ENCODE assay signal across 24 mouse cellular contexts in genomic region chr11:43698621-43699020, GRCm38 (mm10). TPM values are rescaled to one million over a fixed set of nuclear protein-coding genes. Genes with fewer than 3 reads are reported as not detected.
DNase-seq lines count a peak whose midpoint lies in the region; ATAC-seq and TF ChIP-seq lines count a peak whose summit lies in the region.
"Had no signal": no experiment of that assay in that cellular context is flagged by ENCODE, and none has a peak within 500 bp of the region (broad histone marks: within the 10 kb centered on the region; RNA-seq: fewer than 3 reads in every experiment).

No protein-coding gene starts in this region.

- no peak for TF ChIP-seq CTCF in lung, adult 2 months (IDR thresholded peaks at IDR 0.05; ENCODE audit: insufficient read depth, low read length)

- H3K9ac ChIP-seq in intestine, embryonic 16.5 days (ENCODE audit: low read depth, low read length): no peak overlapping the region
- H3K9ac ChIP-seq: embryonic facial prominence, embryonic 13.5 days; forebrain, embryonic 13.5 days; heart, embryonic 12.5 days; liver, postnatal 0 days; midbrain, embryonic 15.5 days; neural tube, embryonic 12.5 days had no signal

- peaks cover 7% of the 10 kb centered on the region; the same call in 1 of the 2 replicates for H3K36me3 ChIP-seq in intestine, embryonic 16.5 days (ENCODE audit: control insufficient read depth, insufficient read depth, low read length)

- H3K27me3 ChIP-seq in intestine, embryonic 16.5 days (replicated peaks; ENCODE audit: control insufficient read depth, insufficient read depth, low read length): no peaks in the 10 kb centered on the region
- H3K27me3 ChIP-seq: embryonic facial prominence, embryonic 13.5 days; forebrain, embryonic 13.5 days; heart, embryonic 12.5 days; midbrain, embryonic 15.5 days; neural tube, embryonic 12.5 days had no signal

- H3K9me3 ChIP-seq in intestine, embryonic 16.5 days (ENCODE audit: control insufficient read depth, low read length): no peaks in the 10 kb centered on the region
- H3K9me3 ChIP-seq: embryonic facial prominence, embryonic 13.5 days; forebrain, embryonic 13.5 days; heart, embryonic 12.5 days; limb, embryonic 10.5 days; midbrain, embryonic 15.5 days; neural tube, embryonic 12.5 days had no signal

- no peak overlapping the region for H3K4me3 ChIP-seq in lung, adult 2 months (replicated peaks; ENCODE audit: extremely low read depth, low read depth, low read length)
- no peak overlapping the region for H3K4me3 ChIP-seq in intestine, embryonic 16.5 days (ENCODE audit: low read length)
- H3K4me3 ChIP-seq: embryonic facial prominence, embryonic 13.5 days; erythroblast, embryonic 14.5 days; forebrain, embryonic 13.5 days; heart, embryonic 12.5 days; limb, embryonic 10.5 days; midbrain, embryonic 15.5 days; neural tube, embryonic 12.5 days had no signal

- peak; percentile 84 for ATAC-seq in intestine, embryonic 16.5 days
- ATAC-seq: forebrain, embryonic 13.5 days; hindbrain, postnatal 0 days; liver, postnatal 0 days; midbrain, embryonic 15.5 days had no signal

- peak; percentile 51 to 75 for DNase-seq in lung, adult 18-20 months
- no peak for DNase-seq in lung, adult 2 months
- peak; percentile 44 for DNase-seq in lung, postnatal 10 days
- no peak for DNase-seq in left cerebral cortex, adult 18-20 months (ENCODE audit: low spot score in 2 of 2)
- DNase-seq in heart, adult 9 months (ENCODE audit: low spot score in 2 of 2): no peak
- DNase-seq in right cerebral cortex, postnatal 36 days (ENCODE audit: low spot score in 2 of 2): no peak
- DNase-seq: adrenal gland, postnatal 14 days; cerebellum, adult 2 months; cerebellum, postnatal 25 days; heart, postnatal 10 days; layer of hippocampus, adult 9-11 months; liver; liver, postnatal 0 days; right cerebral cortex, postnatal 14 days; spleen, adult 18-20 months had no signal

- H3K4me1 ChIP-seq in lung, adult 2 months (ENCODE audit: control insufficient read depth, insufficient read depth, low read length): peaks cover 7% of the 10 kb centered on the region
- peaks cover 3% of the 10 kb centered on the region; the same call in 1 of the 2 replicates for H3K4me1 ChIP-seq in intestine, embryonic 16.5 days (ENCODE audit: control insufficient read depth, insufficient read depth, low read length)
- H3K4me1 ChIP-seq: forebrain, embryonic 13.5 days; midbrain, embryonic 15.5 days; neural tube, embryonic 12.5 days had no signal

- WGBS in lung, adult 2 months: 50% methylated on average over 5 of the region's 5 CpGs
- WGBS in intestine, embryonic 16.5 days: 67% methylated on average over 5 of the region's 5 CpGs

- no peak overlapping the region for H3K27ac ChIP-seq in intestine, embryonic 16.5 days (ENCODE audit: low read length)
- H3K27ac ChIP-seq: embryonic facial prominence, embryonic 13.5 days; forebrain, embryonic 13.5 days; hindbrain, postnatal 0 days; limb, embryonic 10.5 days; midbrain, embryonic 15.5 days; neural tube, embryonic 12.5 days had no signal

- no peak overlapping the region for H3K4me2 ChIP-seq in intestine, embryonic 16.5 days (ENCODE audit: low read depth, low read length)
- H3K4me2 ChIP-seq: embryonic facial prominence, embryonic 13.5 days; forebrain, embryonic 13.5 days; heart, embryonic 12.5 days; midbrain, embryonic 15.5 days; neural tube, embryonic 12.5 days had no signal

- no peak for TF ChIP-seq POLR2A in lung, adult 2 months (IDR thresholded peaks at IDR 0.05; ENCODE audit: borderline replicate concordance, extremely low read depth, low read depth, low read length)

RNA-seq across cellular contexts. Expression of gene Pwwp2a, which starts 16.8 kb away (rescaled TPM):
- polyA plus RNA-seq in lung, adult 2 months (2012; rRNA removed): 10.6 and 16.0 TPM in 2 replicates
- polyA plus RNA-seq in intestine, embryonic 16.5 days (2015; fragmentation: Nextera tagmentation; extraction: Ambion mirVana): 7.6 and 8.6 TPM in 2 replicates
- total RNA-seq in left cerebral cortex, adult 18-20 months (2021): 10 to 100 TPM; 61.2 to 65.4 TPM

RNA-seq across cellular contexts. Expression of gene Ttc1, which starts 49.2 kb away (rescaled TPM):
- 6.0 and 10.7 TPM in 2 replicates for polyA plus RNA-seq in lung, adult 2 months (2012; rRNA removed)
- 50.7 and 53.7 TPM in 2 replicates for polyA plus RNA-seq in intestine, embryonic 16.5 days (2015; fragmentation: Nextera tagmentation; extraction: Ambion mirVana)
- total RNA-seq in left cerebral cortex, adult 18-20 months (2021): 10 to 100 TPM; 67.8 to 69.4 TPM

Comparison
In these comparisons a context has a peak if more than half of its experiments do, and no peak if none do; other contexts are left out.
1. DNase-seq: peak in lung, adult 18-20 months (2 of 2) and lung, postnatal 10 days (single experiment); none in lung, adult 2 months (single experiment), left cerebral cortex, adult 18-20 months (0 of 2), heart, adult 9 months (0 of 2) and right cerebral cortex, postnatal 36 days (0 of 2).